Mouse (Mus musculus): Measurements from ENCODE around the gene Asah2.

- no peak for TF ChIP-seq CTCF (conservative IDR thresholded peaks at IDR 0.05 in 1 of 2, IDR thresholded peaks at IDR 0.05 in 1 of 2; ENCODE audit: low read depth in 2 of 2, low read length in 2 of 2)
- TF ChIP-seq SMC3 (IDR thresholded peaks at IDR 0.05; ENCODE audit: low read depth, low read length): no peak
- no peak for TF ChIP-seq POLR2A (IDR thresholded peaks at IDR 0.05; ENCODE audit: low read depth, low read length)
- no peak for TF ChIP-seq ZC3H11A (IDR thresholded peaks at IDR 0.05; ENCODE audit: low read depth, low read length)
- no peak for TF ChIP-seq MAZ (IDR thresholded peaks at IDR 0.05; ENCODE audit: low read depth, low read length)
- TF ChIP-seq MAX (IDR thresholded peaks at IDR 0.05; ENCODE audit: low read length): no peak
- TF ChIP-seq USF1 (IDR thresholded peaks at IDR 0.05; ENCODE audit: low read depth, low read length): no peak
These were observed 89.4 kb downstream of the Asah2 start for GRCm38 (mm10) chr19:32018585-32018984.

Data from CH12.LX (cell line).